Mouse (Mus musculus) thymus, postnatal 25 days (tissue): ENCODE data around the gene Trove2.

Source experiments
- DNase-seq: peaks from one replicate; pipeline ENCODE4 v3.0.0; 2022

Trove2 gene

DNA sequence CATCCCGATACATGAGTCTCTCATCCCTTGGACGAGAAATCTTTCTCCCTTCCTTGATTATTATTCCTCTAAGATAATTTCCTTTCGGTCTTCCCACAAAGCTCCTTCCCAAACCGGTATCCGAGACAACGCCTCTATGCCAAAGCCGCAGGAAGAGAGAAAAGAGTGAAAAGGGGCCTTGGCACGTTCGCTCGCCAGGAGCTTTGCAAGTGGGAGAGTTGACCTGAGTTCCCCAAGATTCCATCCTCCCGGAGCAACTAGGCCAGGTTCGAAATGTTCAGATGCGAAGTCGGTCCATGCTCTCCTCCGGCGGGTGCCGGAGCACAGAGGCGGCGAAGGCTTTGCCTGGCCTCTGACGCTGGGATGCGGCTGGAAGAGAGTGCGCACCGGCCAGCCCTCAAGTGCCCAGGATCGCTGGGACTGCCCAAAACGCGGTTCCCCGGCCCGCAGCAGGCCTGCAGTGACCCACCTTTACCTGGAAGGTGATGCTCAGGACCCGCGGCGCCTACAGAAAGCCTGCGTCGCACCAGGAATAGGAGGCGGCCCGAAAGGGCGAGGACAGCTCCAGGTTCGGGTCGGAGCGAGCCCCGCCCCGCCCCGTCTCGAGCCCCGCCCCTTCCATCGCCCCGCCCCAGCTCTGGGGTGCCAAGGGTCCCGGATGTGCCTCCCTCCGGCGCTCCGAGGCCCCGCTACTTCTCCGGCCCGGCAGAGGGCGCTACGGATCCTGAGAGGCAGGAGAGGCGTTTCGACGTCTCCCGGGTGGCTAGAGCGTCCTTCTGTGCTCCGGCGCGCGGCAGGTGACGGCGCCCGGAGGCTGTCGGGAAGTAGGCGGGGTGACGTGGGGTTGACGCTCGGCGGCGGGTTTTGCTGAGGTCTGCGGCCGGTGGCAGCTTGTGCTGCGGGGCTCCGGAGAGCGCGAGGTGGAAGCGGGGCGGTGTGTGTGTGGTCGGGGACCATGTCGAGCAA, at the start of gene Trove2, which contains the start of gene Uchl5:
Trove2 (minus strand) TSS at position 623 of the 966 bp plus-strand sequence.
Uchl5 (plus strand) TSS at position 827 of the 966 bp plus-strand sequence.
- peak; percentile 99 for DNase-seq

DNA sequence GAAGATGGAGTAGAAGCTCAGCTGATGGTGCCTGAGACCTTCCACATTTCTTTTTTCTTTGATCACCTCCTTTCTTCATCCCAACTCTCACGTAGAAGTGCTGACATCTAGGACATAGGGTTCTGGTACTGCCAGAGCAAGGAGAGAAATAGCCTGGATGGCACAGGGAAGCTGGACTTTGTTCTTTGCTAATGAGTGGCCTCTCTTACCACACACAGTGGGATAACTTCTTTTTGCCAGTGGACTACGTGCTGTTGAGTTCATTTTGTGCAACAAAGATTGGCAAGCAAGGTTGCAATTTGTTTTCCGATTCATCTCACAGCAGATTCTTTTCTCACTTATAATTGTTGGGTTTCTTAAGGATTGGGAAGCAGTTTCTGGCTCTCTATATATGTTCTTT, 45.8 kb upstream of the Trove2 start:
- DNase-seq = no peak

DNA sequence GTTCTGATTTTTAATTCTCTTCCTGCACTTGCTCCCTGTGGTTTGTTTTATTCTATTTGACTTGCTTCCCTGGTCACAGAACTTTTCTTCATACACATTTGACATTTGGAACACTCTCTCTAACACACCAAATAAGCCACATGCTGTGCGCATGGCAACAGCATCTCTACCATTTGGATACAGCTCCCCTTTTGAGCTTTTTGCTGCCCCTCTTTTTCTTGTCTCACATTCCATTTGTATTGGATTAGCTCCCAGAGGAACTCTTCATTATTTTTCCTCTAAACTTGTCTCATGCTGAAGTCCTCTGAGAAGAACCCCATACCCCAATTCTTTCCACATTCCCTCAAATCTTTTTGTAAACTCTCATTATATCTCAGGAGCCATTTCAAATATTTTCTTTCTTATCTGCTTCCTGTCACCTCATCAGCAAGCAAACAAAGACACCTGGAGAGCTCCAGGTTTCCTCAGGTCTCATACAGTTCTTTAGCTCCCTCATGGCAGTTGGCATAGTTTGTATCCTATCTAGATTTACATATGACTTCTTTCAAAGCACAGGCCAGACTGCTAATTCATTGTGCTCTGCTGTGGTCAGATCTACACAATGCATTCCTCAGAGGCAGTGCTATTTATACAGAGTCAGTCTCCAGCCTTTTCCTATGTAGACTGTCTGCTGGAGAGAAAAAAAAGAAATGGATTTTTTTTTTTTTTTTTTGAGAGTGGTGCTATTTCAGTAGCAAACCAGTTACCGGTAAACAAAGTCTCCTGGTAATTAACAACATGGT, 43.4 kb upstream of the Trove2 start:
- no peak for DNase-seq

DNA sequence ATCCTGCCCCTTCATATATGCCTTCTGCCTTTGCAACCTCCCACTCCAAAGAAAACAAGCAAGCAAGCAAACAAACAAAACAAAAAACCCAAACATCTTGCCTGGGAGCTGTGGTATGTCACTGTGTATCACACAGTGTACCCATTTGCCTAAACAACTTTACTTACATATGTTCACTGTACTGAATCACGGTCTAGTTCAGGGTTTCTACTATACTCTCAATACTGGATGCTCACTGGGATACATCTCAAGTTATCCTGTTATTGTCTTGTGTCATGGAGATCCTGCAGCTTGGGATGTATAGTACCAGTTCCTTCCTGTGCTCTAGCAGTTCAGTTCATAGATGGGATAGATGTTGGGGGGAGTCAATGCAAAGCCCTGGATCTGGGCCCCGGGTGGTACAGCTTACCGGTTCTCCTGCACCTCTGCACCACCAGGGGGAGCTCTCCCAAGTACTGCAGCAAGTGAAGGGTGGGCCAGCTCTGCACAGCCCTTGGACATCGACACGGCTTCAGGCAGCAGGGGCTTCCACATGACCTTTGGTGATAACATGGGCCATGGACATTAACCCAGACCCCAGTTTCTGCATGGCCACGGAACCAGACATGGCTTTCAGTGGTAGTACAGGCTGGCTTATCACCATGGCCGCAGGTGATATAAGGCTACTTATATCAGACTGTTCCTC, 37.0 kb upstream of the Trove2 start:
- peak; percentile 84 for DNase-seq

DNA sequence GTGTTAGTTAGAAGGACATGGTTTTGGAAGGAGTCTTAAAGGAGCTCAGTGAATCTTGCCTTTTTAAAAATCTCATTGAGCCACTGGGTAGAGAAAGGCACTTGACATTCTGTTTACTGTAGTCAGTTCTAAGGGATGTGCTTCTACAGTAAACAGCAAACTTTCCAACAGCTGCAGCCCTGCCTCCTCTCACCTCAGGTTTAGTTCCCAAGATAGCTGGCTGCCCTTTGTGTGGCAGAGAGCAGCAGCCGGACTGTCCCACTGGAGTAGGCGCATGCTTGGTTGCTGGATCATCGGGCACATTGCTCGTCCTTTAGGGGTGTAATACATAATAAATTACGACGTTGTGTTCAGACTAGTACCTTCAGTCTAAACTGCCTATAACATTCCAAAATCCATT, 32.2 kb upstream of the Trove2 start:
- DNase-seq = no peak

DNA sequence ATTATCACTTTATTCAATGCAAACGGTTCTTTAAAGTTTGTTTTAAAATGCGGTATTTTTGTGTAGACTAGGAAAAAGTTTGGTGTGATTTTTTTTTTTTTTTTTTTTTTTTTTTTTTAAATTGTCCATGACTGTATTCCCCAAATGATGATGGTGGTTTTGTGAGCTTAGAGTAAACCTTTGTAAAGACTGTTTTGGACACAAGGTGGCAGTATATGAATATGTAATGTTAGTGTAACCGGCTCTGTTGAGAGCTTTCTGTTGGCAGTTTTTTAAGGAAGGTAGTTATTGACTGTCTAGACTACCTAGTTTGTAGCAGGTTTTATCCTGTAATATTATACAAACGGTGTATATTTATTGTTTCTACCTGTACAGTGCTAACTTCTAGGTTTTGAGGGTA, 26.7 kb upstream of the Trove2 start:
- DNase-seq = no peak

DNA sequence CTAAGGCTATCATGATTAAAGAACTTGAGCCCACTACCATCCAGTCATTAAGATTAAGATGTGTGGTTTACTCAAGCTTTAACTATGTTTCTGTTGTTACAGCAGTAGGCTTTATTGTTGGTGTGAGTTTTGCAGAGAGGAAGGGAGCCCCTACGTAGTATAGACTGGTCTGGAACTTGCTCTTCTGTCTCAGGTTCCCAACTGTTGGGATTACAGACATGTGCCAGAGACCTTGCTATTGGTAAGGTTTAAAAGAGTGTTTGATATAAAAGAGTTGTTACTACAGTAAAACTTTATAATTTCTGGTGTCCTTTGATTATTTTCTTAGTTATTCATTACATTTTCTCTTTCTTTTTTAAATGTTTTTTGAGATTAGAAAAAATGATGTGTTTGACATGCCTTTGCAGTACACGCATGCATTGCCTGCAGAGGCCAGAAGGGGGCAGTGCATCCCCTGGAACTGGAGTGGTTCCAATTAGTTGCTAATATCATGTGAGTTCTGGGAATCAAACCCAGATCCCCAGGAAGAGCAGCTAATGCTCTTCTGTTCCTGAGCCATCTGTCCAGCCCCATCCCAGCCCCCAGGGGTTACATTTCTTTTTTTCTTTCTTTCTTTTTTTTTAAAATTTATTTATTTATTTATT, 11.8 kb upstream of the Trove2 start:
- peak; percentile 56 for DNase-seq

DNA sequence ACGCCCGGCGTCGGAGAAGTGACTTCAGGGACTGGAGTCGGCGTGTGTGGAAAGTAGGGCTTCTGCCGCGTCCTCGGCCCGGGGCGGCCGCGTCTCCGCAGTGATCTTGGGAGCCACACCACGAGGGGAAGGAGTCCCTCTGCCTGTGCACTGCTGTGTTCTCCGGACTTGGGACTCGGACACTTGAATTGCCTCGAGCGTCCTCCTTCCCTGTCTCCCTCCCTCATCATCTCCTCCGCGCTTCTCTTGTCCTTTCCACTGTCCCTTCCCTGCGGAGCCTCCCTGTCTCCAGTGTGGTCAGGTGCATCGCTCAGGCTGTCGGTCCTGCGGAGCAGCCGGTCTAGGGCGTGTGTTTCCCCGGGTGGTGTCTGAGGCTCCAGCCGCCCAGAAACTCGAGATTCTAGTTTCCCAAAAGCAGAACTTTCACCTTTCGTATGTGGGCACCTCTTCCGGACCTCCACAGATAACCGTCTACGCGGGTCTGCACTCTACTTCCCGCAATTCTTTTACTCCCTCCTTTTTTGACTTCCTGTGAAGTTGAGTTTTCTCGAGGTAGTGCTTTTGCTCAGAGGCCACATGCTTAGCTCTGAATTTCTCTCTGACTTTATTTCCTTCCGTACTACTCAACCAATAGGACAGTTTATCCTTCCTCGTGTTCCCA, 820 bp upstream of the Trove2 start:
- no peak for DNase-seq

DNA sequence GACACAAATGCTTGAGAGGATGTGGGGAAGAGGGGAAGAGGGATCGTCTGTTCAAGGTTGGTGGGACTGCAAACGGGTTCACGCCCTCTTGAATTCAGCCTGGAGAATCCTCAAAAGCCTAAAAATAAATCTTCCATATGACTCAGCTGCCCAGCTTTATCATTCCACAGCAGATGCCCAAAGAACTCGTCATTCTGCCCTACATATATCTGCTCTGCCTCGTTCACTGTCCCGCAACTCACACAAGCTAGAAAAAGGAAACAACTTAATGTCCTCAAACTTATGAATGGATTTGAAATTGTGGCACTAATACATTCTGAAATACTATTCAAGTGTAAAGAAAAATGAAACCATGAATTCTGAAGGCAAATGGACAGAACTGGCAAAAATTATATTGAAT, 3.0 kb downstream of the Trove2 start:
- no peak for DNase-seq

DNA sequence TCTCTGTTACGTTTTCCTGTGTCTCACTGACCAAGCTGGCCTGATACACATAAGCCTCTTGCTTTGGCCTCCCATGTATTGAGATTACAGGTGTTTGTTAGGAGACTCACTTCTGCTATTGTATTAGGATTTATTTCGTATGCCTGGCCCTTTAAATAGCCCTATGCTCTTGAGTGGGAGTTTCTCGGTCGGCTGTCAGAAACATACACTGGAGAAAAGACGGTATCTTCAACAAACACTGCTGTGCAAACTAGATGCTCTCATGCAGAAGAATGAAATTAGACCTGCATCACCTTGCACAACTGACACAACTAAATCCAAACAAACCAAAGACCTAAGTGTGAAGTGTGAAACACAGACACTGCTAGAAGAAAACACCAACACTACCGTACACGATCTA, 3.8 kb downstream of the Trove2 start:
- no peak for DNase-seq

DNA sequence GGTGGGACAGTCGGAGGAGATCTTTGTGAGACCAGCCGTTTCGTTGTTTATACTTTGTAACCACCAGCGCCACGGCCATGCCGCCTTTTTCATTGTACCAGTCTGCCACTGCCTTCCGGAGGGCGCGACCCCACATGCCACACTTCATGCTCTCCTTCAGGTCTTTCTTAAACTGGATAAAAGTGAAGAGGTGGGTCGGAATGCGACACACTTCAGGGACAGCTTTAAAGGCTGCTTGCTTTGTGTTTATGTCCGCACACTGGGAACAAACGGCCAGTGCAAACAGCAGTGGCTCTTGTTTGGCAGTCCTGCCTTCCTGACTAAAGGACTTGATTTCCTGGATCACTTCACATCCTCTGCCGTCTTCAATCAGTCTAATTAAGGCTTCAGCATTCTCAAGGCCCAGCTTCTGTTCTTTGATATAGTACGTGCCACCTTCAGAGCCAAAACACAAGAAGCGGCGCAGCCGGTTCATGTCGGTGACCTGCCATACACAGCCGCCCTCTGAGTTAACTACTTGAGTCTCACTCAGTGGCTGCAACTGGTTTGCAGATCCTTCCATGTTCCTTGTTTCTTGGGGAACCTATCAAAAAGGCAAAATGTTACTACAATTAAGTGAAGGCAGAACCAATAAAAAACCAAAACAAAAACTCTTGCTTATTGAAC, 6.3 kb downstream of the Trove2 start:
- DNase-seq = no peak

DNA sequence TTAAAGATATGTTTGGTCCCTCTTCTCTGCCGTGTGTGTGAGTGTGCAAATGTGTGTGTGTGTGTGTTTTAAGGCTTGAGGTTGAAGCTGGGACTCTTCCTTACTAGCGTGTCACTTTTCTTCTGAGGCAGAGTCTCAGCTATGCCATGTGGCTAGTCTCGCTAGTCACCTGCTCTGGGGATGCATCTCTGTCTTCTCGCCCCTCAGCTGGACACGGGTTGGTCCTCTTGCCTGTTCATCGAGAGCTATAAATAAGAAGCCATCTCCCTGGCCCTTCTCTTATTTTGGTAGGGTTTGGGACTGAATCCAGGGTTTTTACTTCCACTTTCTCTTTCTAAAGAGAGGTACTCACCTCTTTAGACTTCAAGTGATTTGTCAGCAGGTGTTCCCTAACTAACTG, 10.6 kb downstream of the Trove2 start:
- no peak for DNase-seq

DNA sequence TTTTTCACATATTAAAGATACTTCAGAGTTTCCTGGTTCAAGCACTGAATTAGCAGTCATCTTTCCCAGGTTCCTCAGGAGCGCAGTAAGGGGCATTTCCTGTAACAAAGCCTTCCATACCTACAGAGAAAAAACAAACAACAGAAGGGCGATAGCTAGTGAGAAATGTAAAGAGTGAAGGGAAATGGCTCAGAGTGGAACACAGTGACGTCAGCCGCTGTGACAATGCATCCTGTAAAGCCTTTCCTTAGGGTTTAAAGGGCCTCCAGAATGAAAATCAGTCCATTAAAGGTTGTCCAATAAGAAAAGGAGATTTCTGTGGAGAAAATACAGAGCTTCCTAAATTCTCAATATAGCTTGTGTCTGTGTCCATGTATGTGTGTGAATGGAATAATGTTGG, 11.1 kb downstream of the Trove2 start:
- DNase-seq = no peak

DNA sequence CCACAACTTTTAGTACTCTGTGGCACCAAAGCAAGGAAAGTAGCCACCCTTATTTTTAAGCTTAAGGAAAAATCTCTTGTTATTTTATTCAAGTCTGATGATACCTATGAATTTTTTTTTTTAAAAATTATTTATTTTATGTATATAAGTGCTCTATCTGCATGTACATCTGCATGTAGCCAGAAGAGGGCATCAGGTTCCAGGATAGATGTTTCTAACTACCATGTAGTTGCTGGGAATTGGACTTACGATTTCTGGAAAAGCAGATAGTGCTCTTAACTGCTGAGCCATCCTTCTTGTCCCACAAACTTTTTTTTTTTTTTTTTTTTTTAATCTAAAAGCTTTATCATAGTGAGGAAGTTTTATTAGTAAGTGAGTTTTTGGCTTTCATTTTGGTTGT, 12.4 kb downstream of the Trove2 start:
- DNase-seq = no peak

DNA sequence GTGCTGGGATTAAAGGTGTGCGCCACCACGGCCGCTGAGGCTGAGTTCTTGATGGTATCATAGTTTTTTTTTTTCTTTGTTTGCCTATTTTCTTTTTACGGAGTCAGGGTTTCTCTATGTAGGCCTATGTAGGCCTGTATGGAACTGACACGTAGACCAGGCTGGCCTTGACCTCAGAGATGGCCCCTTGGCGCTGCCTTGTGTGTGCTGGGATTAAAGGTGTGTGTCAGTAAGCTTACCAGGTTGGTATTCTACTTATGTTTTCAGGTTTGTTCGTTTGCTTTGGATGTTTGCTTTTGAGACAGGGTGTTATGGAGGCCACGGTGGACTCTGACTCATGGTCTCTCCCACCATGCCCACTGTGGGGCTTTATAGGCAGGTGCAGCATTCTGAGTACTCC, 14.7 kb downstream of the Trove2 start:
- no peak for DNase-seq

DNA sequence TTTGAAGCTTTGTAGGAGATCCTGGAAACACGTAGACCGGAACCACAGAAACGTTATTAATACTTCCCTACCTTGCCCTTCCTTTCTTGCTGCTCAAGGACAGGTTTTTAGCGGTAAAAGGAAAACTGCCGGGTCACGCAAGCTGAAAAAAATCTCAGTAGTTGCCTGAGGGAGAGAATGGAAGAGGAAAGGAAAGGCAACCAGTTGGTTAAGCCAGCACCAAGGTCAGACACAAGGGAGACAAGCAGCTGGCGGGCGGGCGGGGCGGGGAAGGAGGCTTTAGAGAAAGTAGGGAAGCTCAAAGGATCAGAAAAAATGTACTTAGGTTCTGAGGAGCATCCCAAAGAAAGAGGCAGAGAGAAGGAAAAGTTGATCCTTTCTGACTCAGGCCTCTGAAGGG, 31.0 kb downstream of the Trove2 start:
- DNase-seq = no peak

DNA sequence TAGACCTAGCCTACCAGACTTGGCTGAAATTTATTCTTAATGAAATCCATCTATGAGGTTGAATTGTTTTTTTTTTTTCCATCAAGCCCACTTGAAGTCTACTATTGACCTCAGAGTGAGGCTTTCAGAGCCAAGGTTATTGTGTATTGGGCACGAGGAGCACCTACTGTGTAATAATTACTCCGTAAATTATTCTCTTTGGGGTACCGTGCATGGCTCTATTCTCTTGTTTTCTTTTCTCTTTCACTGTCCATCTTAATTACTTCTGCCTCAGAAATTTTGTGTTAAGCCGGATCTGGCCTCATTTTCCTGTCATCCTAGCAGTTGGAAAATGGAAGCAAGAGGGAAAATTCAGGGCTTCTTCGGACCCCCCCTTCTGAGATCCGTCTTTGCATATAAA, 34.7 kb downstream of the Trove2 start:
- DNase-seq = no peak

DNA sequence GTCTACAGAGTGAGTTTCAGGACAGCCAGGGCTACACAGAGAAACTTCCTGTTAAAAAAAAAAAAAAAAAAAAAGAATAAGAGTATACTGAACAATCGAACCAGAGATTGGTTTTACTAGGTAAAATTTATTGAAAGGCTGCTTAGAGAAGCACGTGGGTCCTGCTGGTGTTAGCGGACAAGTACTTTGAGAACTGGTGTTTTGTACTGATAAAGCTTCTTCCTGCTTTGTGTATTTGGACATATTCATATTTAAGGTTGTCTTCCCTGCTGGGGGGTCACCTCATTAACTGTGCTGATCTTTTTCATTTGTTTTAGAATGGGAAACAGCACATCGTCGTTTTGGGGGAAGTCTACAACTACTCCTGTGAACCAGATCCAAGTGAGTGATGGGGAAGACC, 35.5 kb downstream of the Trove2 start:
- DNase-seq = no peak

DNA sequence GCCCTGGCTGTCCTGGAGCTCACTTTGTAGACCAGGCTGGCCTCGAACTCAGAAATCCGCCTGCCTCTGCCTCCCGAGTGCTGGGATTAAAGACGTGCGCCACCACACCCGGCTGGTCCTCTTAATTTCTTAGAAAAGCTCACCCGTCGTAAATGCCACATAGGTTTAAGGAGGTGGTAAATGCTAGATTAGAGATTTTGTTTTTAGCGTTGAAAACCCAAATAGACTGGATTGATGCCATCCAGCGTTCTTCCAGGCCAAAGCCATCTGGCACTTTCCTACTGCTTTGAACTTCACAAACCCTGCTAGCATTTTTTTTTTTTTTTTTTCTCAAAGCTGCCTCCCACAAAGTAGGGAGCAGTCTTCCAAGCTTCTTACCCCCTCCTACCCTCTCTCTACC, 36.3 kb downstream of the Trove2 start:
- no peak for DNase-seq

DNA sequence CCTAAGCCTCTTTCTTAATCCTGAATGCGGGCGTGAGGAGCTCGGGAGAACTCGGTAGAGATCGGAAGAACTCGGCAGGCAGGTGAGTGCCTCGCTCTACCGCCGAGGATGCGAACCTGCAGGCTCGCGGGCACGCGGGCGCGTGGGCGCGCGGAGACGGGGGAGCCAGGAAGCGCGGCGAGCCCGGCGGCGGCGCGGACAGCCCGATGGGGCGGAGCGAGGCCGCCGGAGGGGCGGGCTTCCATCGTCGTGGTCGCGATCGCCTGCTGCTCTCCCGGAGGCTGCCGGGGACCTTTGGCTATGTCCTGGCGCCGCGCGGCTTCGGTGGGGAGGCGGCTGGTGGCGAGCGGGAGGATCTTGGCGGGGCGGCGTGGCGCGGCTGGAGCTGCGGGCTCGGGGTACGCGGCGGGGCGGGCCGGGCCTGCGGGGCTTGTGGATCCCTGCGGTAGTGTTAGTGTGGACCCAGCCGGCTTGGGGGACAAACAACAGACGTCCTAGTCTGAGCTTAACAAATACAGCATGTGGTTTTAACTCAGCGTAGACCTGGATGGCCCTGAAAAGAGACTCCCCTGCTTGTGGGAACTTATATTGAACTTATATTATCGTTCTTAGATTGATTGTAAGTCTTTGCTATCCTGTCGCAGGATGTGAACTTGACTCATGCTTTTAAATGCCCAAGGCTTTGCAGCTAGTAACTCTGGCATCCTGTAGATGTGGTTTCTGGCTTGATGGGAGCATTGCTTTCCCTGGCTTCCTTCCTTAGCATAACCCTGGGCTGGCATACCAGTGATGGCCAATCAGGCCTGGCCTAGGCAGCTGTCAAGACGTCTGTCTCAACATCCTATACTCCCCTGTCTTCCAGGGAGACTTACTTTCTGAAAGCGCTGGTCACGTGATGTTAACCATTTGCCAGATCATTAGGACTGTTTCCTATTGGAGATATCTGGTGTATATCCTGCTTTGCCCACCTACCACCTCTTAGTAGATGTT, 37.2 kb downstream of the Trove2 start:
- peak; percentile 94 for DNase-seq
